Mouse (Mus musculus): Measurements from ENCODE around the gene Osbpl3. TPM values are rescaled to one million over a fixed set of nuclear protein-coding genes. Genes with fewer than 3 reads are reported as not detected.
A peak's percentile ranks its signal among the peaks of the same experiment; 100 is the strongest.

Osbpl3 gene
- polyA plus RNA-seq, 1 experiment from 2014 or later = 12.7 TPM

GRCm38 (mm10) chr6:50297671-50298070, 158.3 kb downstream of the Osbpl3 start:
- no peaks in the 10 kb centered on the region for H3K9me3 ChIP-seq
- ATAC-seq (ENCODE audit: insufficient number of reproducible peaks, insufficient read depth, low FRiP score, low TSS enrichment) = no peak
- H3K27me3 ChIP-seq = no peaks in the 10 kb centered on the region
- H3K4me3 ChIP-seq = no peak overlapping the region
- H3K4me2 ChIP-seq (replicated peaks) = no peak overlapping the region
- H3K36me3 ChIP-seq = 0 out of 2 replicates have a peak, but pooled peaks cover 6% of the 10 kb centered on the region
- 83% methylated on average over 9 of the region's 9 CpGs for WGBS
- no peak overlapping the region for H3K27ac ChIP-seq
- no peaks in the 10 kb centered on the region for H3K4me1 ChIP-seq
- no peak overlapping the region for H3K9ac ChIP-seq

DNA sequence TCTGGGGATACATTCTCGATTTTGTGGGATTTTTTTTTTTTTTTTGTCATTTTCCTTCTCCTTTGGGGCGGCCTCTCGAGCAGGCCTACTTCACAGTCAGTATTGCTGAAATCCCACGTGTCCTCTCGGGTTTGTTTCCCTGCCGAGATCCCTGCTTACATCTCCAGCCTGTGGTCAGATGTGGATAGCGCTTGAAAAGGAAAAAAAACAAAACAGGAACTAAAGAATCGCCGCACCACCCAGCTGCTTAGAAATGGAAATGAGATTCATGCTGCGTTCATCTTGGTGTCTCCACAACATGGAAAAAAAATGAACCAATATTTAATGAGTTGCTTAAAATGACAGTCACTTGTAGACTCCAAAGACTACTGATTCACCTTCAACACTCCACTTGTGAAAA, 160.9 kb downstream of the Osbpl3 start:
- WGBS = 69% methylated on average over 10 of the region's 10 CpGs
- H3K9me3 ChIP-seq = no peaks in the 10 kb centered on the region
- H3K4me2 ChIP-seq (replicated peaks) = no peak overlapping the region
- H3K27me3 ChIP-seq = no peaks in the 10 kb centered on the region
- ATAC-seq (ENCODE audit: insufficient number of reproducible peaks, insufficient read depth, low FRiP score, low TSS enrichment) = no peak
- H3K27ac ChIP-seq = no peak overlapping the region
- no peak overlapping the region for H3K4me3 ChIP-seq
- H3K36me3 ChIP-seq = 0 out of 2 replicates have a peak, but pooled peaks cover 6% of the 10 kb centered on the region
- H3K4me1 ChIP-seq = no peaks in the 10 kb centered on the region
- no peak overlapping the region for H3K9ac ChIP-seq

- no peaks in the 10 kb centered on the region for H3K27me3 ChIP-seq
- H3K9ac ChIP-seq = no peak overlapping the region
- H3K27ac ChIP-seq = no peak overlapping the region
- no peak overlapping the region for H3K4me3 ChIP-seq
- no peaks in the 10 kb centered on the region for H3K4me1 ChIP-seq
- ATAC-seq (ENCODE audit: insufficient number of reproducible peaks, insufficient read depth, low FRiP score, low TSS enrichment) = no peak
- 0 out of 2 replicates have a peak, but pooled peaks cover 4% of the 10 kb centered on the region for H3K36me3 ChIP-seq
- H3K9me3 ChIP-seq = no peaks in the 10 kb centered on the region
- WGBS = 33% methylated on average over 1 of the region's 1 CpGs
- H3K4me2 ChIP-seq (replicated peaks) = no peak overlapping the region
Observed at GRCm38 (mm10) chr6:50294128-50294527, 161.9 kb downstream of the Osbpl3 start.

DNA sequence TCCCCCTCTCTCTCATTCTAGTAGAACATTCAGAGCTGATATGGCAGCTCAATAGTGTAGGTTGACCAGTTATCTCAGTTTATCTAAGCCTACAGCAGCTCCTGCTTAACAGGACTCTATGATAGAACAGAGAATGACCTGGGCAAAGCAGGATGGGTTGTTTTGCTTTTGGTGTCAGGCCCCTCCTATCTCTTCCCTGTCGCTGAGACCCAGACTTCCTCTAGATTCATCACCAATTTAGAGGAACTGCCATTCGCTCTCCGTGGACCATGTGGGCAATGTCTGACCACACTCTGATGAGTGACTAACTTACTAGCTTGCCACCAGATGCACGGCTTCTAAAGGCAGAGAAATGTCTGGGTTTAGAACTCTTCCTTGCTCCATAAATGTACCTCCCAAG, 164.4 kb downstream of the Osbpl3 start:
- WGBS = 84% methylated on average over 4 of the region's 4 CpGs
- ATAC-seq (ENCODE audit: insufficient number of reproducible peaks, insufficient read depth, low FRiP score, low TSS enrichment) = no peak

DNA sequence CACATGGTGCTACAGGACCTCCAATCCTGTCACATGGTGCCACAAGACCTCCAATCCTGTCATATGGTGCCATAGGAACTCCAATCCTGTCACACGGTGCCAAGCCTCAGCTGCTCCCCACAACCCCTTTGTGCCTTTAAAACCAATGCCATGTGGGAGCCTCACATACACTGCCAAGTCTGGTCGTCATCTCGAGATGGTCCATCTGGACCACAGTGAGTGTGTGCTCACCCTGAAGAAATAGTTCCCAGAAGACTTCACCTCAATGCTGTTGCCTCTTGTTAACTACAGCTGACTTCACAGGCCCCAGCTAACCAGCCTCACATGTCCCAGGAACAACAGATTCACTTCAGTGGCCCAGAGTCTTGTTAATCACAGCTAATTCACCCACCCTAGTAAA, 169.1 kb downstream of the Osbpl3 start:
- Histone ChIP-seq H3K4me2 (replicated peaks) (no peak overlapping the region), H3K36me3 (no peaks in the 10 kb centered on the region), H3K4me1 (no peaks in the 10 kb centered on the region), H3K27me3 (no peaks in the 10 kb centered on the region), H3K9ac (no peak overlapping the region), H3K27ac (no peak overlapping the region), H3K9me3 (no peaks in the 10 kb centered on the region), H3K4me3 (no peak overlapping the region)
- WGBS = 80% methylated on average over 3 of the region's 3 CpGs
- ATAC-seq (ENCODE audit: insufficient number of reproducible peaks, insufficient read depth, low FRiP score, low TSS enrichment) = no peak

More for the DNA sequence above, 164.4 kb downstream of the Osbpl3 start:
- no peak overlapping the region for H3K4me3 ChIP-seq
- H3K36me3 ChIP-seq = no peaks in the 10 kb centered on the region
- no peaks in the 10 kb centered on the region for H3K9me3 ChIP-seq
- H3K4me1 ChIP-seq = no peaks in the 10 kb centered on the region
- H3K27me3 ChIP-seq = no peaks in the 10 kb centered on the region
- no peak overlapping the region for H3K9ac ChIP-seq
- no peak overlapping the region for H3K4me2 ChIP-seq (replicated peaks)
- no peak overlapping the region for H3K27ac ChIP-seq

DNA sequence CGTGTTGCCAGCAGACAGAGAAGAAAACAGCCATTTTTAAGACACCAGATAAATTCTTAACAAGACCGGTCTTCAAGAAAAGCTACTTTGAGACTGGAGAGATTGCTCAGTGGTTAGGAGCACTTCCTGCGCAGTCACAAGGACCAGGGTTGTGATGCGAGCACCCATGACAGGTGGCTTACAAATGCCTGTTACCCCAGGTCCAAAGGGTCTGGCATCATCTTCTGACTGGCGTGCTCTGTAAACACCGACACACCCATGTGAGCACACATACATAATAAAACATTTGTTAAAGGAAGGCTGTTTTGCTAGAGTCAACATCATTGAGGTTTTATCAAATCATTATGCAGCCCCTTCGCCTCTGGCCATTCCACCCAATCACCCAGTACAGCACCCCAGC, 176.4 kb downstream of the Osbpl3 start:
- no peaks in the 10 kb centered on the region for H3K36me3 ChIP-seq
- no peak for ATAC-seq (ENCODE audit: insufficient number of reproducible peaks, insufficient read depth, low FRiP score, low TSS enrichment)
- no peaks in the 10 kb centered on the region for H3K4me1 ChIP-seq
- H3K9me3 ChIP-seq = no peaks in the 10 kb centered on the region
- no peak overlapping the region for H3K4me3 ChIP-seq
- 91% methylated on average over 7 of the region's 7 CpGs for WGBS
- no peaks in the 10 kb centered on the region for H3K27me3 ChIP-seq
- H3K4me2 ChIP-seq (replicated peaks) = no peak overlapping the region
- H3K27ac ChIP-seq = no peak overlapping the region
- H3K9ac ChIP-seq = no peak overlapping the region

GRCm38 (mm10) chr6:50273947-50274346, 182.1 kb downstream of the Osbpl3 start:
- H3K36me3 ChIP-seq = no peaks in the 10 kb centered on the region
- no peaks in the 10 kb centered on the region for H3K4me1 ChIP-seq
- H3K4me3 ChIP-seq = no peak overlapping the region
- H3K27ac ChIP-seq = no peak overlapping the region
- no peaks in the 10 kb centered on the region for H3K9me3 ChIP-seq
- H3K9ac ChIP-seq = no peak overlapping the region
- 80% methylated on average over 4 of the region's 4 CpGs for WGBS
- H3K27me3 ChIP-seq = no peaks in the 10 kb centered on the region
- no peak for ATAC-seq (ENCODE audit: insufficient number of reproducible peaks, insufficient read depth, low FRiP score, low TSS enrichment)
- no peak overlapping the region for H3K4me2 ChIP-seq (replicated peaks)

- Histone ChIP-seq H3K27ac (no peak overlapping the region), H3K4me3 (no peak overlapping the region), H3K4me2 (replicated peaks) (no peak overlapping the region), H3K27me3 (no peaks in the 10 kb centered on the region), H3K9me3 (no peaks in the 10 kb centered on the region), H3K4me1 (no peaks in the 10 kb centered on the region), H3K9ac (no peak overlapping the region), H3K36me3 (no peaks in the 10 kb centered on the region)
- ATAC-seq (ENCODE audit: insufficient number of reproducible peaks, insufficient read depth, low FRiP score, low TSS enrichment) = no peak
- 84% methylated on average over 1 of the region's 1 CpGs for WGBS
Observed at GRCm38 (mm10) chr6:50273416-50273815, 182.6 kb downstream of the Osbpl3 start.

DNA sequence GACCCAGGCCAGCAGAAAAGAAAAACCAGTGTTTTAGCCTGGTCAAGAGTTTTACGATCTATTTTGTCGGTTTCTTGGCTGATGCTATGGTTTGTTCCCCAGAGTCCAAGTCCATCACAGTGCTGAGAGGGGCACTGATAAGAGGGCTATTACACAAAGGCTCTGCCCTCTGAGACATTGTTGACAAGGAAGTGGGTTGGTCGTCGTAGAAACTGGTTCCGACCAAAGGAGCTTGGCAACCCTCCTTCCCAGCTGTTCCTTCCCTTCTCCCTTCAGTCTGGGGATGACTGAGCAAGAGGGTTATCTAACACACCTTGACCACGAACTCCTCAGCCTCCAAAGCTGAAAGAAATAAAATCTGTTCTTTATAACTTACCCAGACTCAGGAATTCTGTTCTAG, 192.3 kb downstream of the Osbpl3 start, which contains the start of gene Gsdme:
Gene Gsdme (minus strand): TSS at position 193 of the 400 bp plus-strand sequence.
- Histone ChIP-seq H3K4me3 (no peak within 1 kb of the TSS), H3K27ac (no peak within 1 kb of the TSS), H3K9ac (no peak within 1 kb of the TSS), H3K4me2 (replicated peaks) (no peak within 1 kb of the TSS), H3K4me1 (peaks cover 9% of the 10 kb centered on the region), H3K9me3 (no peaks in the 10 kb centered on the region), H3K36me3 (no peaks in the 10 kb centered on the region), H3K27me3 (no peaks in the 10 kb centered on the region)
- ATAC-seq (ENCODE audit: insufficient number of reproducible peaks, insufficient read depth, low FRiP score, low TSS enrichment) = no peak
- 83% methylated on average over 6 of the region's 6 CpGs for WGBS

DNA sequence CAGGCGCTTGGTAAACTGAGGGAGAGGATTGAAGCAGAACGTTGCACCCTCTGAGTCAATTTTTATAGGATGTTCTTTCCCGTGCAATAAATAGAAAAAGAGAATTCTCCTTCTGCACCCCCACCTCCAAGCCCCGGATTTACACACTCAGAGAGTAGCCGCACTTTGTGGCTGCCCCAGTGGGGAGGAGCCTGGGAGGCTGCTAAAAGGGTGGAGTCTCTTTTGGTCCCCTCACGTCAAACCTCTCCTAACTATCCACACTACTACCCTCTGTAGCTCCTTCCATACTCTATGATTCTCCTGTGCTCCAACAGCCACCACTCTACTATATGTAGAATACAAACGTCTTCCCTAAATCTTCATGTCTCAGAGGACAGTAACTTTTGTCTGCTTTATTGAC, 193.7 kb downstream of the Osbpl3 start:
- H3K9me3 ChIP-seq = no peaks in the 10 kb centered on the region
- no peak for ATAC-seq (ENCODE audit: insufficient number of reproducible peaks, insufficient read depth, low FRiP score, low TSS enrichment)
- 32% methylated on average over 7 of the region's 7 CpGs for WGBS
- H3K27ac ChIP-seq = no peak overlapping the region
- peaks cover 9% of the 10 kb centered on the region for H3K4me1 ChIP-seq
- no peak overlapping the region for H3K9ac ChIP-seq
- peak overlapping the region; percentile 54 for H3K4me2 ChIP-seq (replicated peaks)
- H3K27me3 ChIP-seq = no peaks in the 10 kb centered on the region
- peak overlapping the region; percentile 45 for H3K4me3 ChIP-seq
- H3K36me3 ChIP-seq = no peaks in the 10 kb centered on the region

- peak; percentile 53; the same call in 1 of the 2 replicates for ATAC-seq (ENCODE audit: insufficient number of reproducible peaks, insufficient read depth, low FRiP score, low TSS enrichment)
- Histone ChIP-seq H3K36me3 (no peaks in the 10 kb centered on the region), H3K4me2 (replicated peaks) (peak overlapping the region; percentile 54), H3K9me3 (no peaks in the 10 kb centered on the region), H3K4me1 (peaks cover 9% of the 10 kb centered on the region), H3K4me3 (peak overlapping the region; percentile 45), H3K27me3 (no peaks in the 10 kb centered on the region), H3K9ac (peak overlapping the region; percentile 50), H3K27ac (0 out of 2 replicates have a peak overlapping the region, but pooled peaks have one; percentile 3)
- WGBS = 2% methylated on average over 6 of the region's 6 CpGs
Observed at GRCm38 (mm10) chr6:50261922-50262261, 194.1 kb downstream of the Osbpl3 start.

- Histone ChIP-seq H3K27me3 (no peaks in the 10 kb centered on the region), H3K27ac (0 out of 2 replicates have a peak overlapping the region, but pooled peaks have one; percentile 3), H3K36me3 (no peaks in the 10 kb centered on the region), H3K9me3 (no peaks in the 10 kb centered on the region), H3K9ac (peak overlapping the region; percentile 50), H3K4me3 (peak overlapping the region; percentile 45), H3K4me2 (replicated peaks) (peak overlapping the region; percentile 54), H3K4me1 (peaks cover 9% of the 10 kb centered on the region)
- 4% methylated on average over 35 of the region's 35 CpGs for WGBS
- ATAC-seq (ENCODE audit: insufficient number of reproducible peaks, insufficient read depth, low FRiP score, low TSS enrichment) = peak; percentile 89
Observed at GRCm38 (mm10) chr6:50261201-50261921, 194.6 kb downstream of the Osbpl3 start.
